Mouse (Mus musculus): ENCODE measurements around the gene Spint2. TPM values are rescaled to one million over a fixed set of nuclear protein-coding genes. Genes with fewer than 3 reads are reported as not detected.

Spint2 gene
- total RNA-seq, 2 experiments from 2014 or later: 23.5 to 26.2 TPM

DNA sequence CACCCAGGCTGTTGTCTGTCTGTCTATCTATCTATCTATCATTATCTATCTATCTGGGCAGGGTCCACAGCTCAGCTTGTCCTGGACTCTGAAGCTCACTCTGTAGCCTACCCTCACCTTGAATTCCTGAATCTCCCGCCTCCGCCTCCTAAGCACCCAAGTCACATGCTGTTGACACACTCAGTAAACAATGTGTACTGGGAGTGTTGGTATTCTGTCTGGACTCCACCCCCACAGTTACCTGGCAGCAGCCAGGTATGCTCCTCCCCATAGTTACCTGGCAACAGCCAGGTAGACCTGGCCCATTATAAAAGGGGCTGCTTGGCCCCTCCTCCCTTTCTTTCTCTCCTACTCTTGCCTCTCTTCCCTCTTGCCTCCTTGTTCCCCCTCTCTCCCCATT, 6.4 kb upstream of the Spint2 start:
- intact Hi-C loops (cut with DNase I): no loop called here
- no peak for DNase-seq (ENCODE audit: low spot score in 2 of 2)

DNA sequence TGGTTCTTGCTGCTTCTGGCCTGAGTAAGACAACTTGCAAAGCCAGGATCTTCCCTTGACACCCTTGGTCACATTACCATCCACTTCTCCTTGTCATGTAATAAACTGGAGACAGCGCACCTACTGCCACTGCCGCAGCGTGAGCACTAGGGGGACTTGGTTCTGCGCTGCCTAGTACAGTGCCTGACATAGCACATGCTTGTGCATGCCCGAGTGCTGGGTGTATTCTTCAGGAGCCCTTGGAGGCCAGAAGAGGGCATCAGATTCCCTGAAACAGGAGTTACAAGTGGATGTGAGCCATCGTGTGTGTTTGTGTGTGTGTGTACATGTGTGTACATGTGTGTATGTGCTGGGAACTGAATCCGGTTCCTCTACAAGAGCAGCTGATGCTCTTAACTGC, 5.8 kb upstream of the Spint2 start:
- no peak for DNase-seq (ENCODE audit: low spot score in 2 of 2)
- intact Hi-C loops (cut with DNase I): no loop called here

- DNase-seq (ENCODE audit: low spot score in 2 of 2): no peak
- intact Hi-C loops (cut with DNase I): no loop called here
Measured at GRCm38 (mm10) chr7:29284523-29284922, 2.8 kb upstream of the Spint2 start.

DNA sequence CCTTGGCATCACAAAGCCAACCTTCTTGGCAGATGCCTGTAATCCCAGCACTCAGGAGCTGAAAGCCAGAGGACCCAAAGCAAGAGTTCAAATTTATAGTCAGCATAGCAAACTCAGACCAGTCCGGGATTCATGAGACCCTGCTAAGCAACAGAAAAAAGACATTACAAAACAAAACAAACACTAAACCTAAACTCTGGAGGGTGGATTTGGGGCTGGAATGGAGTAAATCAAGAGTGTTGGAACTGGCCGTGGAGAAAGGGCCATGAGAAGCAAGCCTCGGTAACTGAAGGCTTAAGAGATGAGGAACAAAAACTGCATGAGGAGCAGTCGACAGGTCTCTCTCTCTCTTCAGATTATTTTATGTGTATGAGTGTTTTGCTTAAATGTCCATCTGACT, 2.2 kb upstream of the Spint2 start:
- DNase-seq (ENCODE audit: low spot score in 2 of 2): no peak
- intact Hi-C loops (cut with DNase I): no loop called here

DNA sequence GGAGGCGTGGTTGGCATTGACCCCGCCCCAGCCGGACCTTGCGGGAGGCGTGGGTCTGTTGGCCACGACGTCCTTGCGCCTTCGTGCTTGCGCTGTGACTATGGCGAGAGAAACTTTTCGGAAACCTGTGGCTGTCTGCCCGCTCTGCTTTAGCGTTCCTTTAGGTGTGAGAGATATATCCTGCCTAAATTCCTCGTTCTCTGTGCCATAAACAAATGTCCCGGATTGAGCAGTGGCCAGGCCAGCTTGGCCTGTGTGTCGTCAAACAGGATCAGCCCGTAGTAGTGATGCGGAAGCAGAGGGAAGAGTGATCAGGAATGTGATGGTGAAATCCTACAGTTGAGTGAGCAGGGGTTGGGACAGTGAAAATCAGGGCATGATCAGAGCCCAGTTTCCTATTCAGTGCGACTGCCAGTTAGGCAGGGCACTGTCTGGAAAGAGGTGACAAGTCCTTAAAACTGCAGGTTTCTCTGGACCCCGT, 402 bp upstream of the Spint2 start:
- intact Hi-C loops (cut with DNase I): no loop called here
- DNase-seq (ENCODE audit: low spot score in 2 of 2): no peak

DNA sequence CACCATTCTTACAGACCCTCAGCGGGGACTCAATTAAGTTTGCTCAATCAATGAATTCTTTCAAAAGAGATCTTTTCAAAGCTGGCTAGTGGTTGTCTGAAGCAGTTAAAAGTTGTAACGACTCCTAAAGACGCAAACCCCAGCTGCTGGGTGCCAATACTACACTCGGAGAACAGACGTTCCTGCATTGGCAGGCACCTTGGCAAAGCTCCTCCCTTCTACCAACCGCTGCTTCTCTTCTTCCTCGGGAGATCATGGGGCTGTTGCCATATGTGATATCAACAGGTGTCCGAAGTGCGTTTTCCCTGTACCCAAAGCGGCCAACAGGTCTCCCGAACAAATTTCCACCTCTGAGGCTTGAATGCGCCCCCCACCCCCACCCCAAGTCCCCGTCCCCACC, 911 bp downstream of the Spint2 start:
- intact Hi-C loops (cut with DNase I): no loop called here
- no peak for DNase-seq (ENCODE audit: low spot score in 2 of 2)

DNA sequence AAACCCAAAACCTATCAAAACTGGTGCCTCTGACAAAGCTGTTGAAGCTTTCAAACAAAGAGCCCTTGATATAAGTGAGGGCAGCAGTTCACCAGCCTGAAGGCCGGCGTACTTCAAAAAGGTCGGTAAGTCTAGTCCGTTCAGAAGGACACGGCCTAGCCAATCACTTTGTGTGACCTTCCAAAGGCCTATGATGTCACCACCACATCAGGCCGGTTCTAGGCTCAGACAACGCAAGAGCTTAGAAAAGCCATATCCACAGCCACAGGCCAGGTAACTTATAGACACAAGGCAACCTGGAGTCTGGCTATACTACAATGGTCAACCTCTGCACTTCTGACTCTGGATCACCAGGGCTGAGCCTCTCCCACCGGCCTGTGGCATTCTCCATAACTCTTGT, 1.8 kb downstream of the Spint2 start:
- no peak for DNase-seq (ENCODE audit: low spot score in 2 of 2)
- intact Hi-C loops (cut with DNase I): no loop called here

DNA sequence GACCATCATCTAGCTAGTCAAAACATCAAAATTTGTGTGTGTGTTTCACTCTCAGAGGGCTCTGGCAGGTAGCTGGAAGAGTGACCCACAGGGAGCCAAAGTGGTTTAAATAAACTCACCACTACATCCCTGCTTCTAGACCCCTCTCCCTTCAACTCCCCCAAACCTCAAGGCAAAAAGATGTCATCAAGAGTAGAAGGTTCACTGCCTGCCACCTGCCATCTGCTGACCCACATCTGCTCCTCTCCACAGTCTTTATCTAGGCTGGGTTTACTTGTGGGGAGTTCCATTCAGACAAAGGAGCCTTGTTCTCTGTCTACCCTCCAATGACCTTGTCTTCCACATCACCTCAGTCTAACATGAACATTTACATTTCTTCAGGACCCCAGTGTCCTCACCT, 2.5 kb downstream of the Spint2 start:
- intact Hi-C loops (cut with DNase I): no loop called here
- DNase-seq (ENCODE audit: low spot score in 2 of 2): no peak

DNA sequence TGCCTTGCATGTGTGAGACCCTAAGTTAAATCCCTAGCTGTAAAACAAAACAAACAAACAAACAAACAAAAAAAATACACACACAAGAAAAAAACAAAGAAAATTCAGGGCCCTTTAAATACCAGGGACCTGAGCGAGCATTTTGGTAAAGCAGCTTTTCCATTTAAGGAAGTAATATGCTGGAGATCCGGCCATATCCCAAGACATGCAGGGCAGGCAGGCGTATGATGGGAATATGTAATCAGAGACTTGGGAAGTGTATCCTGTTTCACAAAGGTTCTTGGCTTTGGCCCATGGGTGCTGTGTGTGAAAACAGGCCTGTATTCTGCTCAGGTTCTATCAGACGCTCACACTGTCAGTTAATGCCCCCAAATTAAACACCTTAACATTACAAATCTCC, 4.2 kb downstream of the Spint2 start:
- DNase-seq (ENCODE audit: low spot score in 2 of 2): no peak
- intact Hi-C loops (cut with DNase I): no loop called here

GRCm38 (mm10) chr7:29276715-29277114, 5.0 kb downstream of the Spint2 start:
- intact Hi-C loops (cut with DNase I): no loop called here
- DNase-seq (ENCODE audit: low spot score in 2 of 2): no peak

DNA sequence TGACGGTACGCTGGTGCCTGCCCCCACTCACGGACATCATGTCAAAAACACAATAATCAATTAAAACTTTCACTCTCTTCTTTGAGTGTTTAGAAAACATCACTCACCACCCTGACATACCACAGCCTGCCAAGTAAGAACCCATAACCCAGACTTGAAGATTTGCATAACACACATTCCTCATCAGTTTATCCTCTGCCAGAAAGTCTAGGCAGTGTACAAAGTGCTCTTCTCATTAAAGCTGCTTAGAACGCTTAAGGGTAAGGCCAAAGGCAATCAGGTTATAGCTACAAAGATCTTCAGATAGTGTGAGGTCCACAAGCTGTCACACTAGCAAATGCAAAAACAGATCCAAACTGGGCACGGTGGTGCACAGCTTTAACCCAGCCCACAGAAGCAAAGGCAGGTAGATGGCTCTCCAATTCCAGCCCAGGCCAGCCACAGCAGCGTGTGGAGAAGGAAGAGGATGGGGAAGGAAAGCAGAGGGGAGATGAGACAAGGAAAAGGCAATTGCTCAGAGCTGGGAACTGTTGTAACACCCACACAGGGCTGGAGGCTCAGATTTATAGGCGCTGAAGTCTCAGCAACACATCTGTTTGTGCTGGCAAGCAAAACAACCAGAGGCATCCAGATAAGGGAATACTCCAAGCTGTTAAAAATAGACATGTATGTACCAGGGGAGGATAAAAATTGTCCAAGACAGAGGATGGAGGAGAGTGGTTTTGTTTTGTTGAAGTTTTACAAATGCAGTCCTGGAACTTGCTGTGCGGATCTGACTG, 9.8 kb downstream of the Spint2 start:
- intact Hi-C loops (cut with DNase I): no loop called here
- no peak for DNase-seq (ENCODE audit: low spot score in 2 of 2)

GRCm38 (mm10) chr7:29270445-29270844, 11.3 kb downstream of the Spint2 start:
- intact Hi-C loops (cut with DNase I): no loop called here
- DNase-seq (ENCODE audit: low spot score in 2 of 2): no peak

- intact Hi-C loops (cut with DNase I): no loop called here
- DNase-seq (ENCODE audit: low spot score in 2 of 2): no peak
Measured at GRCm38 (mm10) chr7:29266931-29267330, 14.8 kb downstream of the Spint2 start.

DNA sequence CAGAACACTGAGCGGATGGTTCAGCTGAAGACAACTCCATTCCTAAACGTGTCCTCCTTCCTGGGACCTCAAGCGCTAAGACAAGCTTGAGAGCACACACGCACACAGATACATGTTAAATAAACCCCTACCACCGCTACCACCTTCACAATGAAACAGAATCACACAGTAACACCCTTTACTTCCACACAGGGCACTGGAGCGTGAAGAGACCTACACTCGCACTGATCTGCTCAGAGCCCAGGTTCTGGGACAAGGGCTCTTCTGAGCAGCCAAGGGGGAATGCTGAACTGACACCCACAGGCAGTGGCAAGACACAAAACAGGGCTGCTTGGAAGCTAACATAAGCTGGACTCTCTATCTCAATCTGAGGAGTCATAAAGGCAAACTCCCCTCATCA, 16.1 kb downstream of the Spint2 start:
- no peak for DNase-seq (ENCODE audit: low spot score in 2 of 2)

DNA sequence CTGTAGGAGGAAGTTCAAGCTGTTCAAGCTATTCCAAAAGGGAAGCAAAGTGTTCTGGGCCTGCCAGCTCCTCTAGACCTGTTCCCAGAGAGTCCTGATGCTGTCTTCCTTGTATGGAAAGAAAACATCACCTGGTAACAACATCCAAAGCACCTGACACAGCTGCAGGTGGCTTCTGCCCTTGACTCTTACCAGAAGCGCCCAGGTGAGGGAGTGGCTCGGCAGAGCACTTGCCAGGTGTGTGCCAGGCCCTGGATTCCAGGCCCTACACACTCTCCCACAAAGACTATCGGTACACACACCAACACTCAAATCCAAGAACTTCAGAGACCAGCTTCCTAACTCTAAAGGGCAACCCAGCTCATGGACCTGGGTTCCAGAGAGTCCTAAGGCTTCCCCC, 17.9 kb downstream of the Spint2 start:
- intact Hi-C loops (cut with DNase I): no loop called here
- DNase-seq (ENCODE audit: low spot score in 2 of 2): no peak

More for the DNA sequence above, 16.1 kb downstream of the Spint2 start:
- intact Hi-C loops (cut with DNase I): no loop called here

DNA sequence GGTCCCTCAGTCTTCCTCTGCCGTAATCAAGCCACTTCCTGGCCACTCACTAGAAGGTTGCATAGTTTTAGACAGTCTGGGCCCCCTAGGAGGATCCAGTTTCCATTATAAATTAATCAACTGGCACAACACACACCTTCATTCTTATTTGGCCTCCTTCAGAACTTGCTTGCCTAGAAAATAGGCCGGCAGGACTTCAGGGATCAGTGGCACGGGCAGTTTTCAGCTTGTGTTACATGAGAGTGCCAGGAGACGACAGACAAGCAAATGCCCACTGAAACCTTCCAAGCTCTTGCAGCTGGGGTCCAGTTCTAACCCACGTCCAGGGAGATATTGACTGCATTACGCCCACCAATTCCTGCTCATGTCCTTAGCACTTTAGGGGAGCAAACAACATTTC, 19.6 kb downstream of the Spint2 start:
- DNase-seq (ENCODE audit: low spot score in 2 of 2): no peak
- intact Hi-C loops (cut with DNase I): no loop called here

- no peak for DNase-seq (ENCODE audit: low spot score in 2 of 2)
- intact Hi-C loops (cut with DNase I): no loop called here
Measured at GRCm38 (mm10) chr7:29259781-29260730, 21.7 kb downstream of the Spint2 start.

DNA sequence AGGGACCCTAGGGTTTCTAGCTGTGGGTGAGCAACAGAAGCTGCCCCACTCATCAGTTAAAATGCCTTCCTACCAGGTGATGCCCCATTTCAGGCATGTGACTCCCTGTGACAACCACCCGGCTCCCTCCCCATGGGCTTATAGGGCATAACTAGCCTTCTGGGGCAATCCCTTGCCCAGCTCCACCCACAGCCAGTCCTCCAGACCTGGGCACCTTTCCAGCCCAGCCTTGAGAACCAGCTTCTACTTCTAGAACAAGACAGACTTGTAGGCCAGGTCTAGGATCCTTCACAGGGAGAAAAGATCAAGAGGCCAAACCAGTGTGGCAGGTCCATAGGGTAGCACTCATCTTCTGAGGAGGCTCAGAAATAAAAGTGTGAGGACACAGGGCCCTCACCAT, 24.3 kb downstream of the Spint2 start:
- intact Hi-C loops (cut with DNase I): no loop called here
- DNase-seq (ENCODE audit: low spot score in 2 of 2): no peak

DNA sequence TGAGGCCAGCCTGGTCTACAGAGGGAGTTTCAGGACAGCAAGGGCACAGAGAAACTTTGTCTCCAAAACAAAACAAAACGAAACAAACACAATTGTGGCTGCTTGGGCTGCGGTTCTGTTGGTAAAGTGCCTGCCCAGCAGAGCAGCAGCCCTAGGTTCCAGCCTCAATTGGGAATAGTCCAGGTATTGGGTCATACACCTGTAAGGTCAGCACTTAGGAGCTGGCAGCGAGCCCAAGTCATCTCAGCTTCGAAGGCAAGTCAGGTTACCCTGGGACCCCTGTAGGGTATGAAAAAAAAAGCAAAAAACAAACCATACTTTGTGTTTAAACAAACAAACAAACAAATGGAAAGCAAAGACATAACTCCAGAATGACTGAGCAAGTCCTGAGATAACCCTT, 25.8 kb downstream of the Spint2 start:
- no peak for DNase-seq (ENCODE audit: low spot score in 2 of 2)
- intact Hi-C loops (cut with DNase I): no loop called here

DNA sequence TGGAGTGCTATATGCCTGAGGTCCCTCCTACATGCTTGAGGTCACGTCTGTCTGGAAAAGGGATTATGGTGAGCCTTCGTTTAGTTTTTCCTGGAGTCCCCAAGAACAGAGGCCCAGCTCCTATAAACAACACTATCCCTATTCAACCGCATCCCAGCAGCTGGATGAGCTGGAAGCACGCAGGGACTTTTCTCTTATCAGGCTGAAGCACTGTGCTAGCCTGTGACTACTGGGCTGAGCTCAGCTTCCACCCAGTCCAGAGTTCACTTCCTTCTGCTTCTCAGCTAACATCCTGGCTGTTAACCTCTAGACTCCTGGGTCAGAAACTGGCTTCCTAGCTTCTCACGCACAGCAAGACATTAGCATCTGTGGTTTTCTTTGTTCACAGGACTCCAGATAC, 27.9 kb downstream of the Spint2 start:
- no peak for DNase-seq (ENCODE audit: low spot score in 2 of 2)
- intact Hi-C loops (cut with DNase I): no loop called here

GRCm38 (mm10) chr7:29251166-29251565, 30.5 kb downstream of the Spint2 start:
- intact Hi-C loops (cut with DNase I): no loop called here

More at GRCm38 (mm10) chr7:29251166-29251565, 30.5 kb downstream of the Spint2 start:
- no peak for DNase-seq (ENCODE audit: low spot score in 2 of 2)

Data from left cerebral cortex, postnatal 36 days (tissue).